Mouse (Mus musculus) heart, embryonic 10.5 days (tissue): ENCODE results near the gene Eif3a. TPM values are rescaled to one million over a fixed set of nuclear protein-coding genes. Genes with fewer than 3 reads are reported as not detected.

ENCODE experiments used
- DNase-seq: peaks from one replicate; pipeline ENCODE4 v3.0.0-alpha.2; 2017; ENCODE audit warnings: low spot score
- H3K27ac ChIP-seq: fragments of 300-500 bp; sonication (generic); 2 replicates; pipeline ENCODE4 v1.5.1; 2016; ENCODE audit warnings: mild to moderate bottlenecking
- H3K27me3 ChIP-seq: fragments of 300-500 bp; sonication (generic); 2 replicates; pipeline ENCODE4 v1.6.1; 2016; ENCODE audit warnings: mild to moderate bottlenecking; ENCODE audit not compliant: poor library complexity, insufficient read depth, severe bottlenecking
- H3K36me3 ChIP-seq: fragments of 300-500 bp; sonication (generic); 2 replicates; pipeline ENCODE4 v1.6.1; 2016; ENCODE audit warnings: mild to moderate bottlenecking, moderate library complexity
- H3K4me1 ChIP-seq: fragments of 300-500 bp; sonication (generic); 2 replicates; pipeline ENCODE4 v1.6.1; 2016; ENCODE audit warnings: mild to moderate bottlenecking
- H3K4me3 ChIP-seq: fragments of 300-500 bp; sonication (generic); 2 replicates; pipeline ENCODE4 v1.5.1; 2016; ENCODE audit warnings: mild to moderate bottlenecking, moderate library complexity
- H3K9me3 ChIP-seq: fragments of 300-500 bp; sonication (generic); 2 replicates; pipeline ENCODE4 v1.6.1; 2016; ENCODE audit warnings: mild to moderate bottlenecking, moderate library complexity
- WGBS: fragments of 180-500 bp; shearing (Covaris S2); methylation state at CpG from one replicate; pipeline ENCODE4 v1.1.7; 2016; 5-methylcytosine and 5-hydroxymethylcytosine counted together
- polyA plus RNA-seq: library from polyadenylated mRNA; unstranded; fragments of >200 nt; fragmentation: Nextera tagmentation; extraction: Ambion mirVana; gene quantifications from 2 replicates; pipeline ENCODE4 v1.2.1, GENCODE M21; 2016

Gene Eif3a
- polyA plus RNA-seq, result 135 and 153 TPM in 2 replicates

DNA sequence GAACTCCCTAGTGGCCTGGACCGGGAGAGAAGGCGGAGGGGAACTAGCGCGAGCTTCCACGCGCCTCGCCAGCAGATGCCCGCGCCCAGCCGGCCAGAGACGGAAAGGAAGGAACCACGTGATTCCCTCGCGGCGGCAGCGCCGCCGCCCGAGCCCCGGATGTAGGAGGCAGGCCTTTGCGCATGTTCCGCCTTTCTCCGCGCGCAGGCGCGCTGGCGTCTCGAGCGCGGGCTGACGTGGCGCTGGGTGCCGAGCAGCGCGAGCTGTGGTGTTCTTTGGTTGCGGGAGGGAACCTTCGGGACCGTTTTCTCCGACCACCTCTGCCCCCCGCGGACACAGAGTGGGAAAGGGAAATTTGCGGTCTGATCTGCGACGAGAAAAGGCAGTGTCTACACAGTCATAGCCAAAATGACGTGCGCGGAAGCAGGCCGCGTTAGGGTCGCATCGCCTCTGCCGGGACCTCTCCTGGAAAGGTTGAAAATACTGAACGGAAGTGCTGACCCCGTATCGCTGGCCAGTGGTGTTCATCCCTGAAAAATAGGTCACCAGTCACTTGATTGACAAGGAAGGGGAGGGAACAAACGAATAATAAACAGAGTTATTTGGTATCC, at the start of gene Eif3a:
Gene Eif3a (minus strand): TSS at position 108 of the 611 bp plus-strand sequence.
- H3K27me3 ChIP-seq, result no peaks in the 10 kb centered on the region
- H3K9me3 ChIP-seq, result no peaks in the 10 kb centered on the region
- DNase-seq, result peak; percentile 96
- WGBS, result under 1% methylated on average over 54 of the region's 57 CpGs
- peak within 1 kb of the TSS; percentile 100 for H3K27ac ChIP-seq
- H3K4me1 ChIP-seq, result peaks cover 8% of the 10 kb centered on the region
- H3K4me3 ChIP-seq, result peak within 1 kb of the TSS; percentile 98
- H3K36me3 ChIP-seq, result no peaks in the 10 kb centered on the region

DNA sequence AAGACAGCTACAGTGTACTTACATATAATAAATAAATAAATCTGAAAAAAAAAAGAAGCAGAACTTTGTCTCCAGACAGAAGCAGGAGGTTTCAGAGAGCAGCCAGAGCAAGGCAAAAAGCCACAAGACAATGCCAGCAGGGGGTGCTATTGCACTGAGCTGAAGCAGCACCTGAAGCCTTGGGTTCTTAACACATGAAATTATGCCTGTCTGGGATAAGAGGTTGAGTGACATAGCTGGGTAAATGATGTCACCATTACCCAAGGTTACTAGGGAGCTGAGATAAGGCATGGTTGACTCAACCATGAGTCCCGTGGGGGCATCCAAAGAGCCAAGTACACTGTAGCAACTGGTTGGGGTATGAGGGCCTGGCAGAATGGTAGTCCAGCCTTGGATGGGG, 47.3 kb upstream of the Eif3a start:
- H3K4me3 ChIP-seq, result no peak overlapping the region
- peak; percentile 85 for DNase-seq
- H3K27me3 ChIP-seq, result no peaks in the 10 kb centered on the region
- no peak overlapping the region for H3K27ac ChIP-seq
- 44% methylated on average over 1 of the region's 1 CpGs for WGBS
- no peaks in the 10 kb centered on the region for H3K9me3 ChIP-seq
- peaks cover 3% of the 10 kb centered on the region; the same call in 1 of the 2 replicates for H3K4me1 ChIP-seq
- H3K36me3 ChIP-seq, result peaks cover 52% of the 10 kb centered on the region

DNA sequence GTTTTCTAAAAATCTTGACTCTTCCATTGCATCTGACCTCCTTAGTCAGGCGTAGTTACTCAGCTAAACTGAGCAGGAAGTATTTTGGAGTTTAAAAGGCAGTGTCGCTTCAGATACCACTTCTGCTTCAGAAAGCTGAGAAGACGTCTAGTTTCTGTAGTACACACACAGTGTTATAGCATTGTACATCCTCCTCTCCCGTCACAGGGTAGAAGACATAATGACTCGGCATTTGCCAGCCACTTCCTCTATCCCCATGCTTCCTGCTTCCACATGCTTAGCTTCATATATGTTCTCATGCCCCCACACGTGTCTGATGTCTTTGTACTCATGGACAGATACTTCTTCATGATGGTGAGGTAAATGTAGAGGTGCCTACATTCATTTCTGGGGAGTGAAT, 28.2 kb upstream of the Eif3a start:
- no peak overlapping the region for H3K4me3 ChIP-seq
- DNase-seq, result no peak
- WGBS, result 91% methylated on average over 6 of the region's 6 CpGs
- no peaks in the 10 kb centered on the region for H3K27me3 ChIP-seq
- no peak overlapping the region for H3K27ac ChIP-seq
- no peaks in the 10 kb centered on the region for H3K9me3 ChIP-seq
- peaks cover 83% of the 10 kb centered on the region for H3K36me3 ChIP-seq
- H3K4me1 ChIP-seq, result no peaks in the 10 kb centered on the region

DNA sequence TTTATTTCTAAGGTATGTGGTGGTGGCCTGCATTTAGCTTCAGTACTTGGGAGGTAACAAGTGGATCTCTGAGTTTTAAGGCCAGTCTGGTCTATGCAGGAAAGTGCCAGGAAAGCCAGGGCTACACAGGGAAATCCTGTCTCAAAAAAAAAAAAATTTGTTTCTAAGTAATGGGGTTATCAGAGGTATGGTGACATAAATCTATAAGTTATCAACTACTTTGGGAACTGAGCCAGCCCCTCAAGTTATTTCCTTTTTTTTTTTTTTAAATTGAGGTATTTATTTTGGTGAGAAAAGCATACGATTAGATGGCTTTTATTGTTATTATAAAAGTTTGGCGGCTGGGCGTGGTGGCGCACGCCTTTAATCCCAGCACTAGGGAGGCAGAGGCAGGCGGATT, 22.7 kb upstream of the Eif3a start:
- H3K27ac ChIP-seq, result no peak overlapping the region
- no peak for DNase-seq
- H3K36me3 ChIP-seq, result peaks cover 31% of the 10 kb centered on the region
- no peaks in the 10 kb centered on the region for H3K27me3 ChIP-seq
- no peak overlapping the region for H3K4me3 ChIP-seq
- H3K4me1 ChIP-seq, result peaks cover 15% of the 10 kb centered on the region
- H3K9me3 ChIP-seq, result no peaks in the 10 kb centered on the region
- WGBS, result 98% methylated on average over 6 of the region's 6 CpGs

DNA sequence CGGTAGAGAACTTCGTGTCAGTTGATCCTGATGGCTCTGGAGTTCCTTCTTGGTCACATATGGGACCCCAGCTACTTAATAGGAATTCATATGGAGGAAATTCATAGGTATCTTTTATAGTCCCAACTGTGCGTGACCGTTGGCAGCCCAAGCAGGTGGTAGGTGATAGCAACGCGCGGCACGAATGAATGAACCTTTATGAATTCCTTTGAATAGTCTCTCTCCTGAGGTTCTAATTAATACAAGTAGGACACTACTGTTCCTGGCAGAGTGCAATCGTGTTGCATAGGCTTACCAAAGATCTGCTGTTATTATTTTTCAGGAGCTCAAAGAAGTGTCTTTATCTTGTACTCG, 21.6 kb upstream of the Eif3a start:
- no peak for DNase-seq
- Histone ChIP-seq H3K4me1 (peaks cover 15% of the 10 kb centered on the region), H3K4me3 (peak overlapping the region; percentile 91), H3K9me3 (no peaks in the 10 kb centered on the region), H3K27me3 (no peaks in the 10 kb centered on the region), H3K27ac (peak overlapping the region; percentile 93), H3K36me3 (peaks cover 24% of the 10 kb centered on the region)
- WGBS, result 28% methylated on average over 10 of the region's 10 CpGs

DNA sequence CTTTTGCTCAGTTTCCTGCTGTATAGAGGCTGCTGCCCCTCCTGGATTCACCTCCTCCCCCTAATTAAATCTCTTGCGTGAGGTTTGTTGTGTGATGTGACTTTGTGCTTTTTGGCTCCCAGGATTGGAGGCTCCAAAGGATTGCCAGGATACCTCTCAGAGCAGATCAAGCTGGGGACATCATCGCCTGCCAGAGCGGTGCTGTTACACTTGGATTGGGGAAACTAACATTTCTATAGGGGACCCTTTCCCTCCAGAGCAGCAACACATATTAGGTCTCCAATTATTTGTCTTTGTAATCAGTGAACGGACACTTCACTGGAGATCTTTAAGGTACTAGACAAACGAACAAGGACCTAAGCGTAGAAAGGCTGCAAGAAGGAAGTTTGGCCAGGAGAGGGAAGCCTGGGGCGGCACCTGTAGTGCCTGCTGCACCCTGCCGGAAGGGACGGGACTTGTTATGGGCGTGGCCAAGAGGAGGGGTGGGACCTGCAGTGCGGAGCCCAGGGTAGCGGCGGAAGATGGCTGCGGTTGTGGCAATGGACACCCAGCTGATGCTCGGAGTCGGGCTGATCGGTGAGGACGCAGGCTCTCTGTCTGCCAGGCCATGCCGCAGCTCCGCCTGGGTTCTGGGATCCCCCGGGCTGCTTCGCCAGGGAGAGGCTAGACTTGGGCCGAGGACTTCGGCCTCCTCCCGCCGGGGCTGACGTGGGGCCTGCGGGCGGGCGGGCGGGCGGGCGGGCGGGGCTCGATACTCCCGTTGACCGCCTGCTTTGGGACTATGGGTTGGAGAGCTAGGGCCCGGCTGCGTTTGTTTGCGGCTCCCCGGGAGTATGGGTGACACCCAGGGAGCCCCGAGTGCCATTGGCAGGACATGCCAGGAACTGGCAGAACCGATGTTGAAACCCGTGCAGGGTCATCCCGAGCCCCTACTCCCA, 20.9 kb upstream of the Eif3a start, which contains the start of gene Fam45a:
Gene Fam45a (plus strand): TSS at position 488 of the 938 bp plus-strand sequence.
- Histone ChIP-seq H3K4me3 (peak within 1 kb of the TSS; percentile 91), H3K4me1 (peaks cover 15% of the 10 kb centered on the region), H3K9me3 (no peaks in the 10 kb centered on the region), H3K27ac (peak within 1 kb of the TSS; percentile 93), H3K27me3 (no peaks in the 10 kb centered on the region), H3K36me3 (peaks cover 18% of the 10 kb centered on the region)
- DNase-seq, result peak; percentile 97
- WGBS, result 2% methylated on average over 44 of the region's 45 CpGs

DNA sequence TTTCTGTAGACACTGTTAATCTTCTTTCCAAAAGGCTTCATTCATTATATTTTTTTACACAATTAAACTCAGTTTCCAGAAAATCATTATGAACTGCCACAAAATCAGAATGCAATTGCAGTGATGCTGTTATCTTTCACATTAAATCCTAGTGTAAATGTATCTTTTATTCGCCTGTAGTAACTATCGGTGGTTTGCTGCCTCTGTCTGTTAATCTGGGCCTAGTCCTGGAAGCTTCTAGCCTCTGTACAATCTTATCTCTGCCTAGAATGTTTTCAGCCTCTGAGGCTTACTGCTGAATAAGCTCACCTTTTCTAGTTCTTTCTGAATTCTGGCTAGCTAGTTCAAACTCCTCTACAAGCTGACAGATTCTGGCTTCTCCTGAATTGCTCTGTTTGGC, 19.5 kb upstream of the Eif3a start:
- peaks cover 5% of the 10 kb centered on the region; the same call in 1 of the 2 replicates for H3K36me3 ChIP-seq
- DNase-seq, result no peak
- H3K9me3 ChIP-seq, result no peaks in the 10 kb centered on the region
- H3K27ac ChIP-seq, result no peak overlapping the region
- no peak overlapping the region for H3K4me3 ChIP-seq
- 68% methylated on average over 2 of the region's 2 CpGs for WGBS
- no peaks in the 10 kb centered on the region for H3K27me3 ChIP-seq
- peaks cover 15% of the 10 kb centered on the region for H3K4me1 ChIP-seq

DNA sequence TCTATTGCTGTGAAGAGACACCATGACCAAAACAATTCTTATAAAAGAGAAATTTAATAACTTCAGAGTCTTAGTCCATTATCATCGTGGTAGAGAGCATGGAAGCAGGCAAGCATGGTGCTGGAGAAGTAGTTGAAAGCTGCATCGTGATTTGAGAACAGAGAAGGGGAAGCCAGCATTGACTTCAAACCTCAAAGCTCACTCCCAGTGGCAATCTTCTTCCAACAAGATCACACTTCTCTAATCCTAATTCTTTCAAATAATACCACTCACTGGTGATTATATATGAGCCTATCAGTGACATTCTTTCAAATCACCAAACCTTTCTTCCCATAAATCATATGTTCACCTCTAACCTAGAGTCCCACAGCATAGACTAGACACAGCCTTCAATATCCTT, 14.4 kb upstream of the Eif3a start:
- Histone ChIP-seq H3K27ac (no peak overlapping the region), H3K36me3 (no peaks in the 10 kb centered on the region), H3K4me1 (no peaks in the 10 kb centered on the region), H3K9me3 (no peaks in the 10 kb centered on the region), H3K4me3 (no peak overlapping the region), H3K27me3 (no peaks in the 10 kb centered on the region)
- DNase-seq, result no peak
- 51% methylated on average over 2 of the region's 2 CpGs for WGBS

DNA sequence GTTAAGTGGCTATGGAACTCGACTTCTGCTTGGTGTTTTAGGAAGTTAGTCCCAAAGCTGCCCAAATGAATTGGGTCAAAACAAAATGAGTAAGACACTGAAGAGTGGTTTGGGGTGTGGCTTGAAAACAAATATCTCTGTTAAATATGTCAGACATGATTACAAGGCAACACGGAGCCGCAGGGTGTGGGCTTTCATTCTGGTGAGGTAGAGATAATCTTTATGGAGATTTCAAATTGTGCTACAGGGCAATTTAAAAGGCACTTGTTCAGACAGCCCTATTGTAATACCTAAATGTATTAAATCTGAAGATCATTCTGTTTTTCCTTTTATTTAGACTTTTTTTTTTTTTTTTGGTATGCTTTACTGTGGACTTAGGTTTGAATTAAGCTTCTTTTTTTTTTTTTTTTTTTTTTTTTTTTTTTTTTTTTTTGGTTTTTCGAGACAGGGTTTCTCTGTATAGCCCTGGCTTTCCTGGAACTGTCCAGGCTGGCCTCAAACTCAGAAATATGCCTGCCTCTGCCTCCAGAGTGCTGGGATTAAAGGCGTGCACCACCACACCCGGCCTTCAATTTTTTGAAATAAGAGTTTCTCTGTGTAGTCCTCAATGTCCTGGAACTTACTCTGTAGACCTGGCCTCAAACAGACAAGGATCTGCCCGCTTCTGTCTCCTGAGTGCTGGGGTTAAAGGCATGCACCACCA, 9.6 kb upstream of the Eif3a start:
- Histone ChIP-seq H3K4me1 (no peaks in the 10 kb centered on the region), H3K9me3 (no peaks in the 10 kb centered on the region), H3K27ac (no peak overlapping the region), H3K36me3 (no peaks in the 10 kb centered on the region), H3K4me3 (no peak overlapping the region), H3K27me3 (no peaks in the 10 kb centered on the region)
- 68% methylated on average over 7 of the region's 7 CpGs for WGBS
- DNase-seq, result peak; percentile 78

DNA sequence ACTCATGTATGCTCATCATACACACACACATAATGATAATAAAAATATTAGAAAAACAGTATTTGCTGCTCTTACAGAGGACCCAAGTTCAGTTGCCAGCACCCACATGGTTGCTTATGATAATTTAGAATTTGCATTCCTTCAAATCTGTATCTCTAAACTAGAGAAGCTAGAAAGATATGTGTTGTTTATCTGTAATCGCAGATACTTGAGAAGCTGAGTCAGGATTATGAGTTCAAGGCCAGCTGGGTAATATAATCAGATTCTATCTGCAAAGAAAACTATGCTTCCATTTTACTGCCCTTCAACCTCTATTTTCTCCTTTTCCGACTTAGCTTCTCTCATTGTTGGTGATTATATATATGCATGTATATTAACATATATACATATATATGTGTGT, 7.0 kb upstream of the Eif3a start:
- H3K27me3 ChIP-seq, result no peaks in the 10 kb centered on the region
- no peak overlapping the region for H3K27ac ChIP-seq
- no peak for DNase-seq
- no peaks in the 10 kb centered on the region for H3K4me1 ChIP-seq
- H3K36me3 ChIP-seq, result no peaks in the 10 kb centered on the region
- no peaks in the 10 kb centered on the region for H3K9me3 ChIP-seq
- no peak overlapping the region for H3K4me3 ChIP-seq
- 92% methylated on average over 2 of the region's 2 CpGs for WGBS

DNA sequence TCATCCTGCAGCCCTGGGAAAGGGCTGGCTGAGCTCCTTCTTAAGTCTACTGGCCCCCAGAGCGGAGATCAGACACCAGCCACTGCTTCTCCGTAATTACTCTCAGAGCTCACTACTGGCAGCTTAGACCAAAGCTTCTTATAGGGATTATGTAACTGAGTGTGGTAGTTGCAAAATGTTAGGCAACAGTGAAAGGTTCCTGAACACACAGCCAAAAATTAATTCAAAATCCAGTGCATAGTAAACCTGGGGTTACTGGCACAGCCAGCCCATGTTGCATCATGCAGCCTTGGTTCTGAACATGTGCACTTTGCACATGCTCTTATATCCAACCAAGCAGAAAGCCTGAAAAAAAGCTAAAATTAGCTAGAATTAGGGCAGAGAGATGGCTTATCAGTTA, 4.8 kb upstream of the Eif3a start:
- no peak for DNase-seq
- Histone ChIP-seq H3K9me3 (no peaks in the 10 kb centered on the region), H3K36me3 (no peaks in the 10 kb centered on the region), H3K4me3 (no peak overlapping the region), H3K4me1 (no peaks in the 10 kb centered on the region), H3K27ac (no peak overlapping the region), H3K27me3 (no peaks in the 10 kb centered on the region)
- 88% methylated on average over 2 of the region's 2 CpGs for WGBS

DNA sequence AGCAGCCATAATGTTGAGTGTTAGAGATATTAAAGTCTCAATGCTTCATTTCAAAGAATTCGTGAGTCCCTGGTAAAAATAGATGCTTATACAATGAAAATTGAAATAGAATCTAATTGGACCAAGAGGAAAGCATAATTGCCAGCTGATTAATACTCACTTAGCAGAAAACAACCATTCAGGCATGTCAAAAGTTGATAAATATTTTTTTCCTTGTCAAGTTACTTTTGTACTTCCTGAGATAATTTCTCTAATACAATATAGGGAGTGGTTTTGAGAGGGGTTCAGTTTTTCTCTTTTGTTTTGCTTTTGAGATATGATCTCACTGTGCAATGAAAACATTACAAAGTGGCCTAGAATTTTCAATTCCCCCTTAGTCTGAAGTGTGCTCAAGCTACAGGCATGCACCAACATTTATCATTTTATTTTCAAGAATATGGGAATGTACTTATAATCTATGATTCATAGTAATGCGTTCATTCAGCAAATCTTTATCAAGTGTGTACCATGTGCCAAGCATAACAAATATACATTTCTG, 2.8 kb upstream of the Eif3a start:
- no peaks in the 10 kb centered on the region for H3K4me1 ChIP-seq
- no peaks in the 10 kb centered on the region for H3K9me3 ChIP-seq
- no peak overlapping the region for H3K4me3 ChIP-seq
- H3K27me3 ChIP-seq, result no peaks in the 10 kb centered on the region
- H3K27ac ChIP-seq, result no peak overlapping the region
- DNase-seq, result no peak
- no peaks in the 10 kb centered on the region for H3K36me3 ChIP-seq
- 81% methylated on average over 2 of the region's 2 CpGs for WGBS

DNA sequence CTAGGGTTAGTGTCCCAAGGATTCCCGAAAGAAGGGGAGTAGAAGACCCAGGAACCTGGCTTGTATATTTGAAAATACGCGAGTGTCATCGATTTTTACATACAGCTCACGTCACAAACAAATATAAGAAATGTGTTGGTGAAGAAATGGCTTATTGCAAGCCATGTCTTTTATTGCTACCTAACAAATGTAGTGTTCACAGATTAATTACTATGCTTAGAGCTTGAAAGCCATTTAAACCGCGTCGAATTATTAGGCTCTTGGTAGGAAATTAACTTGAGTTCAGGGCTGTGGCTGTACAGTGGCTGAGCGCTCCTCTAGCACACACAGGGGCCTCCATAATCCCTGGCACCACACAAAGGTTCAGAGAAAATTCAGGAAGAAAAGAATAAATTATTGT, 706 bp upstream of the Eif3a start:
- Histone ChIP-seq H3K9me3 (no peaks in the 10 kb centered on the region), H3K4me1 (peaks cover 5% of the 10 kb centered on the region), H3K4me3 (peak overlapping the region; percentile 98), H3K27ac (peak overlapping the region; percentile 100), H3K27me3 (no peaks in the 10 kb centered on the region), H3K36me3 (no peaks in the 10 kb centered on the region)
- WGBS, result 17% methylated on average over 9 of the region's 9 CpGs
- no peak for DNase-seq
